Mouse (Mus musculus): ENCODE measurements around the gene Gstt2. TPM values are rescaled to one million over a fixed set of nuclear protein-coding genes. Genes with fewer than 3 reads are reported as not detected.
A peak's percentile ranks its signal among the peaks of the same experiment; 100 is the strongest.

Gstt2 gene
- polyA plus RNA-seq, 2 experiments, result 36.4 to 43.7 TPM

DNA sequence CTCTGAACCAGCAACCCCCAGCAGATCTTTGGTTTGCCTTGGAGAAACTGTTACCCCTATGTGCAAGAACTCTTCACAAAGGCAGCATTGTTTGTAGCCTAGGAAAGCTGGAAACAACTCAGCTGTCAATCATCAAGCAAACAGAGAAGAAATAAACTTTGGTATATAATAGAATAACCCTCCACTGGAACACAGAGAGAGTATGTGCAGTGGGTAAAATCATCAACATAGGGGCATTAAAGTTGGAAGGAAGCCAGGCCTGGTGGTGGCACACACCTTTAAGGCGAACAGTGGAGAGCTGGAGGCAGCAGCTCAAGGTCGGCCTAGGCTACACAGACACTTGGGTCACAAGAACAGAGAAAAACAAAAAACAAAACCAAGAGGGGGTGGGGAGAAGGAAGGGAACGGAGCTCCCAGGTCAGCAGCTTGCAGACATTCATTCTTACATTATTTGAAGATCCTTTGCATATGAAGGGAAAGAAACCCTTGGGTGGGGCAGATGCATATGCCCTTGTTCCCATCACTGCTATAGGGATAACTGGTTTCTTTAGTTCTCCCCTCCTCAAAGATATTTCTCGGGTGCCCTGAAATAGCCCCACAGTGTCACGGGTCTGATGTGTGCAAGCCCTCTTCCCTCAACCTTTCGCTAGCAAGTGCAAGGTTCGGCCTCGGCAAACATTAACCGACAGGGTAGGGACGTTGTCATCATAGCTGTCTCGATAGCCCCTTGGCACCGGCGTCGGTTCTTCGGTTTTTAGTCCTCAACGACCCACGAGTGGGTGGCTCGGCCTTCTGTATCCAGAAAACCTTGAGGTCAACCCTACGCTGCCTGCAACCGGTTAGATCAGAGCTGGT, 44.6 kb upstream of the Gstt2 start:
- Histone ChIP-seq H3K36me3 (replicated peaks; ENCODE audit: control insufficient read depth, insufficient read depth, low read depth) (no peaks in the 10 kb centered on the region), H3K9me3 (ENCODE audit: control insufficient read depth, low read length) (no peaks in the 10 kb centered on the region), H3K27ac (no peak overlapping the region), H3K9ac (replicated peaks) (no peak overlapping the region), H3K4me2 (ENCODE audit: low read depth) (no peak overlapping the region), H3K4me1 (replicated peaks; ENCODE audit: control insufficient read depth in 2 of 2, insufficient read depth in 2 of 2, low read length in 1 of 2) (no peaks in the 10 kb centered on the region; a peak in 1 of 4 replicates), H3K27me3 (ENCODE audit: control insufficient read depth, insufficient read depth, low read length) (peaks cover 5% of the 10 kb centered on the region; the same call in 1 of the 2 replicates), H3K4me3 (ENCODE audit: insufficient read depth in 1 of 2, low read depth in 2 of 2, low read length in 2 of 2) (no peak overlapping the region)
- TF ChIP-seq CTCF (IDR thresholded peaks at IDR 0.05; ENCODE audit: low read depth), result no peak
- TF ChIP-seq EP300 (IDR thresholded peaks at IDR 0.05; ENCODE audit: low read depth), result no peak
- ATAC-seq (ENCODE audit: insufficient read depth) (peak; percentile 61), DNase-seq (ENCODE audit: low read depth in 3 of 3, low spot score in 3 of 3) (no peak)
- 30% methylated on average over 20 of the region's 20 CpGs for WGBS (ENCODE audit: insufficient replicate concordance)

DNA sequence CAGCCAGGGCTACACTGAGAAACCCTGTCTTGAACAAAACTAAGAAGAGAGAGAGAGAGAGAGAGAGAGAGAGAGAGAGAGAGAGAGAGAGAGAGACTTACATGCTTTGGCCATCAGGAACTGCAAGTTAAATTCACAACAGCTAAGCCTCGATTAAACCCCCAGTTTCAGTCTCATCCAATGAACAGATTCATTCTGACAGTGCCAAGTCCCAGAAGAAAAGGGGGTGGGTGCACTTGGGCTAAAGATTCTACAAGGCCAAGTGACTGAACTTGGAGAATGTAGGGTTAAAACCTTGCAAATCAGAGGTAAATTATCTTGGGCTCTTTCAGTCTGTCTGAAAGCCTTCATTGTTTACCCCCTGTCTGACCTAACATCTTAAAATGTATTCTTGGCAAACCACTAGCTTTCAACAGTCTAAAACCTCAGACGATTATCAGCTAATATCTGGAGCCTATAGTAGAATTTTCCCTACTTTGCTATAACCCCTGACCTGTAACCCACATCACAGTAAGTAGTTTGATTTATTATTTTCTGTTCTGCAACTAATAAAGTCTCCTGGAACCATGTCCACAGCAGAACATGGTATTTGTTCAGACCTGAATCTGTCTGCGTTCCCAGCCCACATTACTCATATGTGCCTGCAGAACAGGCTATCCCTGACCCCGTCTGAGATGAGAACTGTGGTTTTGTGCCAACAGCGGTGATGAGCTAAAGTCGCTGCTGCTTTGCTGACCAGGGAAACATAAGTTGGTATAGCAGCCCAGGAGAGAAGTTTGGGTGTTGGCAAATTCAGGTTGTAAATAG, 43.8 kb upstream of the Gstt2 start:
- H3K36me3 ChIP-seq (replicated peaks; ENCODE audit: control insufficient read depth, insufficient read depth, low read depth), result no peaks in the 10 kb centered on the region
- no peak overlapping the region for H3K4me3 ChIP-seq (ENCODE audit: insufficient read depth in 1 of 2, low read depth in 2 of 2, low read length in 2 of 2)
- no peaks in the 10 kb centered on the region for H3K9me3 ChIP-seq (ENCODE audit: control insufficient read depth, low read length)
- H3K4me2 ChIP-seq (ENCODE audit: low read depth), result no peak overlapping the region
- no peaks in the 10 kb centered on the region; a peak in 1 of 4 replicates for H3K4me1 ChIP-seq (replicated peaks; ENCODE audit: control insufficient read depth in 2 of 2, insufficient read depth in 2 of 2, low read length in 1 of 2)
- H3K9ac ChIP-seq (replicated peaks), result no peak overlapping the region
- H3K27me3 ChIP-seq (ENCODE audit: control insufficient read depth, insufficient read depth, low read length), result peaks cover 5% of the 10 kb centered on the region; the same call in 1 of the 2 replicates
- H3K27ac ChIP-seq, result no peak overlapping the region
- 53% methylated on average over 6 of the region's 6 CpGs for WGBS (ENCODE audit: insufficient replicate concordance)
- DNase-seq (ENCODE audit: low read depth in 3 of 3, low spot score in 3 of 3), result no peak
- TF ChIP-seq CTCF (IDR thresholded peaks at IDR 0.05; ENCODE audit: low read depth) (no peak), EP300 (IDR thresholded peaks at IDR 0.05; ENCODE audit: low read depth) (no peak)
- ATAC-seq (ENCODE audit: insufficient read depth), result no peak

DNA sequence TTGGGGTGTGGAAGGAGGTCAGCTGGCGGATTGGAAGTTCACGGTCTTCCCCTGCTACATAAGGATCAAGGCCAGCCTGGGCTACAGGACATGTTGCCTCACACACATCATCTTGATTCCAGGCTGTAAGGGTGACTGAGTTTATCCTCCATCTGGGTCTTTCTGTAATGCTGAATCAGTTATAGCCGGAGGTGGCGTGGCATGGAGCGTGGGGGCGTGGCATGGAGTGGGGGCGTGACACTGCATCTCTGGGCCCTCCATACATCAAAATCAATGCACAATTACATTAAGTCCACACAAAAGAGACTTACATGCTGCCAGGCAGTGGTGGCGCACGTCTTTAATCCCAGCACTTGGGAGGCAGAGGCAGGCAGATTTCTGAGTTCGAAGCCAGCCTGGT, 43.1 kb upstream of the Gstt2 start:
- 77% methylated on average over 10 of the region's 10 CpGs for WGBS (ENCODE audit: insufficient replicate concordance)
- peaks cover 5% of the 10 kb centered on the region; the same call in 1 of the 2 replicates for H3K27me3 ChIP-seq (ENCODE audit: control insufficient read depth, insufficient read depth, low read length)
- no peaks in the 10 kb centered on the region; a peak in 1 of 4 replicates for H3K4me1 ChIP-seq (replicated peaks; ENCODE audit: control insufficient read depth in 2 of 2, insufficient read depth in 2 of 2, low read length in 1 of 2)
- H3K4me2 ChIP-seq (ENCODE audit: low read depth), result no peak overlapping the region
- H3K4me3 ChIP-seq (ENCODE audit: insufficient read depth in 1 of 2, low read depth in 2 of 2, low read length in 2 of 2), result no peak overlapping the region
- no peak overlapping the region for H3K9ac ChIP-seq (replicated peaks)
- no peaks in the 10 kb centered on the region for H3K9me3 ChIP-seq (ENCODE audit: control insufficient read depth, low read length)
- DNase-seq (ENCODE audit: low read depth in 3 of 3, low spot score in 3 of 3) (no peak), ATAC-seq (ENCODE audit: insufficient read depth) (no peak)
- TF ChIP-seq CTCF (IDR thresholded peaks at IDR 0.05; ENCODE audit: low read depth), result no peak
- TF ChIP-seq EP300 (IDR thresholded peaks at IDR 0.05; ENCODE audit: low read depth), result no peak
- no peaks in the 10 kb centered on the region for H3K36me3 ChIP-seq (replicated peaks; ENCODE audit: control insufficient read depth, insufficient read depth, low read depth)
- no peak overlapping the region for H3K27ac ChIP-seq

DNA sequence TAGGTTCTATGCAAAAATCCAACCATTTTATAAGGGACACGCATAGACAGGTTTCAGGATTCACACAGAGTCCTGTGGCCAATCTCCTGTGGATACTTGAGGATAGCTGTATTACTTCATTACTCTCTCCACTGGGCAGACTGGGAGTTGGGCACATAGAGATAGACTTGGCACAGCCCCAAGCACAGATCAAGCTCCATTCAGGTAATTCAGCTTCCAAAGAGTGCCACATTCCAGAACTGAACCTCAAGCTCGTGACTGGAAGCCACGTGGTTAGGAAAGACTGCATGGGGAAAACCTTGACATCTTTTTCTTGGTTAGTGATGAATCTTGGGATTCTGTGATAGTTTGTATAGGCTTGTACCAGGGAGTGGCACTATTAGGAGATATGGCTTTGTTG, 41.6 kb upstream of the Gstt2 start:
- Histone ChIP-seq H3K9me3 (ENCODE audit: control insufficient read depth, low read length) (no peaks in the 10 kb centered on the region), H3K4me3 (ENCODE audit: insufficient read depth in 1 of 2, low read depth in 2 of 2, low read length in 2 of 2) (no peak overlapping the region), H3K4me1 (replicated peaks; ENCODE audit: control insufficient read depth in 2 of 2, insufficient read depth in 2 of 2, low read length in 1 of 2) (no peaks in the 10 kb centered on the region; a peak in 1 of 4 replicates), H3K27me3 (ENCODE audit: control insufficient read depth, insufficient read depth, low read length) (peaks cover 5% of the 10 kb centered on the region; the same call in 1 of the 2 replicates), H3K27ac (no peak overlapping the region), H3K36me3 (replicated peaks; ENCODE audit: control insufficient read depth, insufficient read depth, low read depth) (no peaks in the 10 kb centered on the region), H3K4me2 (ENCODE audit: low read depth) (no peak overlapping the region), H3K9ac (replicated peaks) (no peak overlapping the region)
- DNase-seq (ENCODE audit: low read depth in 3 of 3, low spot score in 3 of 3) (no peak), ATAC-seq (ENCODE audit: insufficient read depth) (no peak)
- WGBS (ENCODE audit: insufficient replicate concordance), result 70% methylated on average over 3 of the region's 3 CpGs
- TF ChIP-seq EP300 (IDR thresholded peaks at IDR 0.05; ENCODE audit: low read depth), result no peak
- TF ChIP-seq CTCF (IDR thresholded peaks at IDR 0.05; ENCODE audit: low read depth), result no peak

Data from liver, embryonic 14.5 days (tissue).